In genomic region chr8:128523825-128524224, GRCm38 (mm10) we compare ENCODE assay signal across 9 mouse cellular contexts.
DNase-seq lines count a peak whose midpoint lies in the region; ATAC-seq and TF ChIP-seq lines count a peak whose summit lies in the region.
"Had no signal": no experiment of that assay in that cellular context is flagged by ENCODE, and none has a peak within 500 bp of the region (broad histone marks: within the 10 kb centered on the region; RNA-seq: fewer than 3 reads in every experiment).

No protein-coding gene starts in this region.

- DNase-seq in heart, postnatal 0 days (ENCODE audit: low spot score) = no peak
- DNase-seq in heart, adult 18-20 months = no peak
- DNase-seq in 3T3-L1 (ENCODE audit: low read depth, low spot score) (peak; percentile 19), MEL (ENCODE audit: low read depth, low spot score) (peak; percentile 7)
- no peak for DNase-seq in lung, postnatal 0 days (ENCODE audit: low spot score)
- DNase-seq in spleen, postnatal 14 days (ENCODE audit: low spot score in 2 of 2) = no peak

- H3K4me1 ChIP-seq in heart, postnatal 0 days (ENCODE audit: control insufficient read depth, insufficient read depth) = 0 out of 2 replicates have a peak, but pooled peaks cover 9% of the 10 kb centered on the region
- H3K4me1 ChIP-seq in MEL (ENCODE audit: control insufficient read depth in 1 of 2, insufficient read depth in 2 of 2, low read length in 2 of 2) = no peaks in the 10 kb centered on the region
- H3K4me1 ChIP-seq in lung, postnatal 0 days (ENCODE audit: insufficient read depth, low read depth, low read length) = no peaks in the 10 kb centered on the region
- H3K4me1 ChIP-seq in midbrain, embryonic 13.5 days (replicated peaks) = peaks cover 17% of the 10 kb centered on the region
- H3K4me1 ChIP-seq: lung, embryonic 15.5 days had no signal

- H3K4me2 ChIP-seq in heart, postnatal 0 days (ENCODE audit: low read depth, low read length) = no peak overlapping the region
- no peak overlapping the region for H3K4me2 ChIP-seq in lung, postnatal 0 days (replicated peaks; ENCODE audit: low read depth, low read length)
- no peak overlapping the region for H3K4me2 ChIP-seq in midbrain, embryonic 13.5 days (replicated peaks)
- H3K4me2 ChIP-seq: lung, embryonic 15.5 days had no signal

- no peak for ATAC-seq in heart, postnatal 0 days (ENCODE audit: insufficient read depth, low read depth)
- no peak for ATAC-seq in lung, postnatal 0 days
- ATAC-seq in erythroblast, adult 5-6 weeks (replicated peaks; ENCODE audit: low FRiP score, poor library complexity, severe bottlenecking) = no peak
- ATAC-seq in midbrain, embryonic 13.5 days = no peak

- H3K27ac ChIP-seq in heart, postnatal 0 days (ENCODE audit: low read depth) = no peak overlapping the region
- H3K27ac ChIP-seq in MEL (ENCODE audit: control insufficient read depth, low read depth, low read length) = no peak overlapping the region
- H3K27ac ChIP-seq in lung, postnatal 0 days (ENCODE audit: low read length) = no peak overlapping the region
- H3K27ac ChIP-seq in midbrain, embryonic 13.5 days = no peak overlapping the region
- H3K27ac ChIP-seq: lung, embryonic 15.5 days had no signal

- TF ChIP-seq POLR2A in MEL (IDR thresholded peaks at IDR 0.05; ENCODE audit: control insufficient read depth in 1 of 2, insufficient read depth in 1 of 2, low read depth in 1 of 2, low read length in 2 of 2, poor library complexity in 1 of 2) = no peak

- 60% methylated on average over 7 of the region's 7 CpGs for WGBS in heart, postnatal 0 days
- WGBS in lung, postnatal 0 days = 51% methylated on average over 7 of the region's 7 CpGs
- 69% methylated on average over 7 of the region's 7 CpGs for WGBS in midbrain, embryonic 13.5 days

- H3K79me2 ChIP-seq in MEL (ENCODE audit: control insufficient read depth, insufficient read depth, low read length, poor library complexity) = no peaks in the 10 kb centered on the region

- no peak; the same call in 1 of the 2 replicates for TF ChIP-seq RAD21 in MEL (IDR thresholded peaks at IDR 0.05; ENCODE audit: low read depth, low read length)

- no peak overlapping the region for H3K9ac ChIP-seq in heart, postnatal 0 days (replicated peaks; ENCODE audit: low read depth, low read length)
- no peak overlapping the region for H3K9ac ChIP-seq in MEL (ENCODE audit: control insufficient read depth, low read depth, low read length, poor library complexity, severe bottlenecking)
- H3K9ac ChIP-seq in lung, postnatal 0 days (replicated peaks; ENCODE audit: low read depth) = no peak overlapping the region
- no peak overlapping the region for H3K9ac ChIP-seq in midbrain, embryonic 13.5 days (replicated peaks)
- H3K9ac ChIP-seq: lung, embryonic 15.5 days had no signal

- no peaks in the 10 kb centered on the region for H3K36me3 ChIP-seq in heart, postnatal 0 days (replicated peaks; ENCODE audit: control insufficient read depth, insufficient read depth, low read length)
- no peaks in the 10 kb centered on the region for H3K36me3 ChIP-seq in MEL (ENCODE audit: control insufficient read depth in 1 of 2, insufficient read depth in 2 of 2, low read length in 2 of 2)
- H3K36me3 ChIP-seq in lung, postnatal 0 days (ENCODE audit: insufficient read depth, low read length) = no peaks in the 10 kb centered on the region
- no peaks in the 10 kb centered on the region for H3K36me3 ChIP-seq in midbrain, embryonic 13.5 days
- H3K36me3 ChIP-seq: lung, embryonic 15.5 days had no signal

- H3K9me3 ChIP-seq in heart, postnatal 0 days (replicated peaks; ENCODE audit: control insufficient read depth, low read length) = no peaks in the 10 kb centered on the region
- H3K9me3 ChIP-seq in MEL (replicated peaks; ENCODE audit: insufficient read depth, low read length) = no peaks in the 10 kb centered on the region
- no peaks in the 10 kb centered on the region for H3K9me3 ChIP-seq in lung, postnatal 0 days (ENCODE audit: low read length)
- H3K9me3 ChIP-seq in midbrain, embryonic 13.5 days = no peaks in the 10 kb centered on the region
- H3K9me3 ChIP-seq: lung, embryonic 15.5 days had no signal

- no peak overlapping the region for H3K4me3 ChIP-seq in heart, postnatal 0 days (ENCODE audit: low read depth, low read length)
- no peak overlapping the region for H3K4me3 ChIP-seq in MEL (ENCODE audit: control insufficient read depth in 1 of 2, insufficient read depth in 1 of 2, low read depth in 2 of 2, low read length in 2 of 2)
- no peak overlapping the region for H3K4me3 ChIP-seq in lung, postnatal 0 days (ENCODE audit: low read depth, low read length)
- no peak overlapping the region for H3K4me3 ChIP-seq in midbrain, embryonic 13.5 days (replicated peaks)
- H3K4me3 ChIP-seq: lung, embryonic 15.5 days had no signal

- TF ChIP-seq CTCF in heart, postnatal 0 days (IDR thresholded peaks at IDR 0.05; ENCODE audit: low read depth) = peak; percentile 25; the same call in 1 of the 2 replicates
- peak; percentile 16 to 29 (median 26); a peak in 3 of 6 replicates for TF ChIP-seq CTCF in MEL (IDR thresholded peaks at IDR 0.05 in 2 of 3, conservative IDR thresholded peaks at IDR 0.05 in 1 of 3; ENCODE audit: control insufficient read depth in 1 of 3, insufficient read depth in 1 of 3, low read depth in 2 of 3, low read length in 3 of 3, poor library complexity in 1 of 3, severe bottlenecking in 1 of 3)
- TF ChIP-seq CTCF in lung, postnatal 0 days (IDR thresholded peaks at IDR 0.05) = peak; percentile 59

- H3K27me3 ChIP-seq in heart, postnatal 0 days (ENCODE audit: control insufficient read depth, insufficient read depth, low read length) = no peaks in the 10 kb centered on the region
- no peaks in the 10 kb centered on the region for H3K27me3 ChIP-seq in MEL (ENCODE audit: control insufficient read depth in 1 of 2, insufficient read depth in 2 of 2, low read length in 2 of 2)
- no peaks in the 10 kb centered on the region for H3K27me3 ChIP-seq in lung, postnatal 0 days (replicated peaks; ENCODE audit: insufficient read depth, low read length)
- no peaks in the 10 kb centered on the region; the same call in 1 of the 2 replicates for H3K27me3 ChIP-seq in midbrain, embryonic 13.5 days
- H3K27me3 ChIP-seq: lung, embryonic 15.5 days had no signal

- TF ChIP-seq EP300 in heart, postnatal 0 days (IDR thresholded peaks at IDR 0.05; ENCODE audit: low read depth) = no peak
- no peak for TF ChIP-seq EP300 in MEL (IDR thresholded peaks at IDR 0.05; ENCODE audit: low read depth in 1 of 2, low read length in 2 of 2)
- no peak for TF ChIP-seq EP300 in lung, postnatal 0 days (IDR thresholded peaks at IDR 0.05)

TF ChIP-seq in MEL, 35 proteins besides CTCF, POLR2A, EP300 and RAD21:
- TF ChIP-seq SIN3A (IDR thresholded peaks at IDR 0.05; ENCODE audit: low read length) (no peak), SMC3 (IDR thresholded peaks at IDR 0.05; ENCODE audit: low read depth, low read length) (0 out of 2 replicates have a peak, but pooled peaks have one; percentile 16), JUND (IDR thresholded peaks at IDR 0.05; ENCODE audit: low read depth, low read length) (no peak)

Comparison
In these comparisons a context has a peak if more than half of its experiments do, and no peak if none do; other contexts are left out.
1. DNase-seq: peak in 3T3-L1 (single experiment) and MEL (single experiment); none in heart, postnatal 0 days (single experiment), heart, adult 18-20 months (0 of 2), lung, postnatal 0 days (single experiment) and spleen, postnatal 14 days (0 of 2).
2. Peak in every context shown above with its lines, with median percentiles within 50 percentile points of each other: CTCF ChIP-seq.